Mouse (Mus musculus): Measurements from ENCODE around the gene Pdzrn4.

- TF ChIP-seq CTCF (IDR thresholded peaks at IDR 0.05; ENCODE audit: borderline replicate concordance, control insufficient read depth, extremely low read depth, insufficient read depth, low read length, poor library complexity) (no peak), POLR2A (IDR thresholded peaks at IDR 0.05; ENCODE audit: control insufficient read depth, extremely low read depth, insufficient read depth, low read length, poor library complexity) (no peak)
Observed at GRCm38 (mm10) chr15:92759001-92759400, 362.3 kb downstream of the Pdzrn4 start.
